Mouse (Mus musculus) erythroblast, adult 5-6 weeks (primary cell): Measurements from ENCODE around the gene Ncapd3. TPM values are rescaled to one million over a fixed set of nuclear protein-coding genes. Genes with fewer than 3 reads are reported as not detected.

Experiments
- ATAC-seq: replicated peaks from 2 replicates; pipeline ENCODE4 v1.8.0; 2016; ENCODE audit warnings: moderate number of reproducible peaks, mild to moderate bottlenecking, moderate TSS enrichment, inconsistent platforms; ENCODE audit not compliant: poor library complexity, low FRiP score, severe bottlenecking
- total RNA-seq, 2 experiments: library from RNA; stranded (forward) in 1 of 2; stranded (reverse) in 1 of 2; fragments of 150-400 nt in 1 of 2; fragments of 200-764, 138-1000 nt in 1 of 2; gene quantifications; 2 replicates each; pipeline versions ENCODE4 v1.2.3 to v1.2.4; 2015 to 2017; ENCODE audit warnings: low replicate concordance in 2 of 2

Ncapd3 gene
- total RNA-seq, 2 experiments from 2014 or later, result 35.5 to 76.9 TPM

DNA sequence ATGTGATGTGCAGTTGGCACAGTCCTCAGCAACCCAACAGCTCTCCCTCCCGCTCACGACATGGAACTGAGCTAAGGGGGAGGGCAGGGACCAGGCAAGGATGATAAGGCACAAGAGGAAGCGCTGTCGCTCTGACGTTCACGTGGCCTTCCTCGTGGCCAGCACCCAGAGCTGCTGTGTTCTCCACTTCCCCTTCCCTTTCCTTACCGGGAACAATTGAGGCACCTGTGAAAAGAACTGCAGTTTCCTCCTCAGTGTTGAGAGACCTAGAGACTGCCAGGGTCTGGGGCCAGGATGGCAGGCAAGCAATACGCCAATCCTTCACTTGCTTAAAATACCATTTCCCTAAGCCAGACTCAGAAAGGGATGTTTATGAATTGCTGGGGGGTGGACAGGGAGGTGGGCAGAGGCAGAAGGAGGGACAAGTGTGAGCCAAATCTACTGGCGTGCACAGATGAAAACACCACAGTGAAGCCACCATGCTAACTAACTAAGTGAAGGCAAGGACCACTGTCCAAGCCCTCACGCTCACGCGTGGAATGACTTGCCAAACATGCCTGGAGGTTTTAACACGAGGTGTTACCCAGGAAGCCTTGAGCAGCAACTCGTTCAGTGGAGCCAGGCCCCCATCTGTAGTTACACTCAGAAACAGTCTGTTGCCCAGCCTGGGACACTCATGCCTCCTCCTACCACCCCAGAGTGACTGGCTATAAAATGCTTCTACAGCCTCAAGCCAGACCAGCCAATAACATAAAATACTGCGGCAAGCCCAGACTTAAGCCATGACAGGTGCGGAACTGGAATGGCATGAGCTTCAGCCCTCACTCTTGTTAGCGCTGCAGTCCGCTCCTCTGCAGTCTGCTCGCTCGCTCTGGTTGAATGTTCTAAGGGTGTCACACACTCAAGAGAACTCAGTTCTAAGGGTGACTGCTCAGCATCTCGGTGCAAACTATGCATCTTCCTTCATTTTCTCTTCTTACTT lies 79.8 kb downstream of the Ncapd3 start:
- no peak for ATAC-seq

DNA sequence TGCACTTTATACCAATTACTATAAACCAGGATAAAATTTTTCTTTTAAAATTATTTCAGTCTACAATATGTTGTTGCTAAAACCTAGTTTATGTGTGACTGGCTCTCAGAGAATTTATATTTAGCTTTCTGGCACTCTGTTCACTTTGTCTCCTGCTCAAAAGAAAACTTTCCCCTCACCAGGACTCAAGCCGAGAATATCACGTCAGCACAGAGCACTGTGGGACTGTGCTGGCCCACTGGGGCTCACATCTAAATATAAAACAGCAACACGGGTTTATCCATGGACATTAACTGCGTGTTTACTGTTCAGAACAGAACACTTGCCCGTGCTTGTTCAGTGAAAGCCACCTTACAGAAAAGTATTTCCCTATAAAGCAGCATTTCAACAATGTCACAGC lies 80.7 kb downstream of the Ncapd3 start:
- no peak for ATAC-seq

GRCm38 (mm10) chr9:27111756-27112155 lies 81.8 kb downstream of the Ncapd3 start:
- no peak for ATAC-seq

DNA sequence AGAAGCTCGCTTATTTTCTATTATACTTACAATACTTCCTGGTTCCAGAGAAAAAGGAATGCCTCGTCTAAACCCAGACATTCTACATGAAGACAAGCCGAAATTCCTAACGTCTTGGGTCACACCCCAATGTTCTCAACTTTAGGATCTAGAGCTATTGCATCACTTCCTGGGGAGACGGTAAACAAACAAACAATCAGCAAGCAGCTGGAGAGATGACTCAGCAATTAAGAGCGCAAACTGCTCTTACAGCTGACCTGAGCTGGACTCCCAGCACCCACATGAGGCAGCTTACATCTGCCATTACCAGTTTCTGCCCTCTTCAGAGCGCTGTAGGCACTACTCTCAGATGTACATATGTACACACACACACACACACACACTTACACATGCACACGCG lies 91.3 kb downstream of the Ncapd3 start:
- ATAC-seq, result no peak

- no peak for ATAC-seq
These were observed 92.1 kb downstream of the Ncapd3 start for GRCm38 (mm10) chr9:27122076-27122475.

DNA sequence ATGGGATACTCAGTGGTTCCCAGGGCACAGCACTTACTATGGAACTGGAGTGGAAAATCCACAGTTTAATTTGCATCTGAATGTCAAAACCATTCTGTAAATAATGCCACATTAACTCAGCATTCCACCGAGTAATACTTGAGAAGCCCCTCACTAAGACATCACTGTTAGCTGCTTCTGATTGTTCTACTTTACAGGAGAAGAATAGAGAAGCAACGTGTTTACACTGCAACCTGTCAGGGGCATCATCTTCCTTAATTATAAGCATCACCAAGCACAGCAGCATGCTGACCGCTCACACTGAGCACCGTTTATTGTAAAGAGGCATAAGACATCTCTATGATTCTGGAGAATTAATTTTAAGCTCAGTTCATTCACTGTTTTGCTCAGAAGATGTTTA lies 93.0 kb downstream of the Ncapd3 start:
- no peak for ATAC-seq

GRCm38 (mm10) chr9:27123947-27124346 lies 94.0 kb downstream of the Ncapd3 start:
- no peak for ATAC-seq

- ATAC-seq, result no peak
These were observed 95.5 kb downstream of the Ncapd3 start for GRCm38 (mm10) chr9:27125450-27125849.

DNA sequence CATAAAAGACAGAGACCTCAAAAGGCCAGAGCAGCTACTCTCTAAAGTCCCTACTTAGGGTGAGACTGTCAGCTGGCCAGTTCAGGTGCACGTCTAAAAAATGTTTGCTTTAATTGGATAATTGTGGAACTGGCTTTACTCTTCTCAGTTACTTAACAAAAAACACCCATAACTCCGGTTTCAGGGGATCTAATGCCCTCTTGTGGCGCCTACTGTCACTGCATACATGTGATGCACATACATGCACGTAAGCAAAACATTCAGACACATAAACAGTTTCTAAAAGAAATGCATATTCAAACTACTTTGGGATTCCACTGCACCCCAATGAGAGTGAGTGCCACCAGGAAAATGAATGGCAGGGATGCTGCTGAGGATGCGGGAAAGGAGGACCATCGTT lies 96.6 kb downstream of the Ncapd3 start:
- ATAC-seq, result no peak

DNA sequence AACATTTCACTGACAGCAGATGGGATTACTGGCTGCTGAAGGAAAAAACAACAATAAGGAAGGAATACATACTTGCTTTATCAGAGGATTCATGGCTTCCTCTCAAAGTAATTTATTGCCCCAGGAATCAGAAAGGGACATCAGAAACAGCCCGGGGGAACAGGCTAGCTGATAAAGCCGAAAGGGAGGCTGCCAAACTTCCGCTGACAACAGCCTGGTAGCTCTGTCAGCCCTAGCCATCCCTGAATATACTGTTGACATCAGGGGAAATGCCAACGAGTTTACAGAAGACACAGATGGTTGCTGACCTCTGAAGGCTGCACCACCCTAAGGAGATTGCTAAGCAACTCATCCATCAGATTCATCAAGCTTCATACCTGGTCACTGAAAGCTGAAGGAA lies 98.7 kb downstream of the Ncapd3 start:
- no peak for ATAC-seq

DNA sequence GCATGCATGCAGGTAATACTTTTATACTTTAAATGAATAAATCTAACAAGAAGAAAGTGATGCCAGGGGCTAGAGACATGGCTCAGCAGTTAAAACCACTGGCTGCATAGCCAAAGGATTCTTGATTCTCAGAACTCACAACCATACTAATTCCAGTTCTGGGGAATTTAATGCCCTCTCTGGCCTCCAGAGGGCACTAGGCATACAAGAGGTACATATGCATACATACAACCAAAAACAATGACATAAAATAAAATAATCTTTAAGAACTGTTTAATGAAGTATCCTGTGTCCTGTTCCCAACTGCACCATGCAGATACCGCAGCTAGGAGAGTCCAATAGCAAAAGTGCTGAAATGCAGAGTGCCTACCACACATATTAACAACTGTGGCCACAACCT lies 104.4 kb downstream of the Ncapd3 start:
- ATAC-seq, result no peak

DNA sequence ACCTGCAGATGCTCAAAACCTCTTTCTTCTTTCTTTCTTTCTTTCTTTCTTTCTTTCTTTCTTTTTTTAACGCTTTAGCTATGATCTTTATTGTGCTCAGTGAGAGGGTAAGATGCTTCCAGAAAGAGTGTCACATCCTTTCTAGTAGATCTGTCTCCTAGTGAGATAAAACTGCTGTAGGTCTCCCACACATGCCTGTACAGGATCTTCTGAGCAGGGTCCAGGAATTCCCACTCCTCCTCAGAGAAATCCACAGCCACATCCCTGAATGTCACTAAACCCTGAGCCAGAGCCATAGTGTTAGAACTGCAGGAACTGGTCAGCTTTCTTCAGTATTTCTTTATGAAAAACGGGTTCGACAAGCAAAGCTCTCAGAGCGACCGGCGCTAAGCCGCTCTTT lies 105.4 kb downstream of the Ncapd3 start:
- ATAC-seq, result no peak

DNA sequence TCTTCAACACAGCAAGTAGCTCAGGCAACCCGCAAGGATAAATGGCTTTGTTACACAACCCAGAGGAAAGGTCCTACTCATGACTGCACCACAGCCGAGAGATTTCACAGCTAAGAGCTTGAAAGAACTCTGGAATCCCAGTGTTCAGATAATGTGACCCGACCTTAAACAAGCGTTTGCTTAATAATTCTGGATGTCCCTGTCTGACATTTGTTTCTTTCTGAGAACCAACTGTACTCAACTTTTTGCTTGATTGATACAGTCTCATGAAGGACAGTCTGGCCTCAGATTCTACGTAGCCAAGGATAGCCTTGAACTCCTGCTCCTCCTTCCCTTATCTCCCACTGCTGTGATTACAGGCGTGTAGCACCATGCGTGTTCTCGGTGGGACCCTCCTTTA lies 106.7 kb downstream of the Ncapd3 start:
- ATAC-seq, result no peak

DNA sequence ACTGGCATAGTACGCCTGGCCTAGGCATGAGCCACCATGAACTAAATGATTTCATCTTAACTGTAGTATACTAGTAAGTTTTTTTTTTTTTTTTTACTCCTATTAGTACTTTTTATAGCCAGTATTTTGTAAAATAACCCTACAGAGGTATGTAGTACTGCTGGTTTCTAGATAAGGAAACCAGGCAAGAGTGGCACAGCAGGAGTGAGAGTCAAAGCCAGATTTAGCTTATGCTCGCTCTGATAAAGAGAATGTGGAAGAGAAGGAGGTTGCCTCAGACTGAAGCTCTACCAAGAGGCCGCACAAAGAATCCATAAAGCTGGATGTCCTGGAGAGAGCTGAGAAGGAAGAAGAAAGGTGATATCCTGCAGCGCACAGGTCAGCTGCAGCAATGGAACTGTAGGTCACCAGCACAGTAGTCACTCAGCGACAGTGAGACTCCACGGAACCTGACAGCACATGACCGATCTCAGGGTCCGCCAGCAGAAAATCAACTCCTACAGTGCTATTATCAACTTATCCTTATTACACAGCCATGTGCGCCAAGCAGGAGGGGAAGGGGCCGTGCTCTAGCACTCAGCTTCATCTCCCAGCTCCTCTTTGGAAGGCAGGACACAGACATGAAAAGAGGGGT lies 110.6 kb downstream of the Ncapd3 start:
- ATAC-seq, result no peak

DNA sequence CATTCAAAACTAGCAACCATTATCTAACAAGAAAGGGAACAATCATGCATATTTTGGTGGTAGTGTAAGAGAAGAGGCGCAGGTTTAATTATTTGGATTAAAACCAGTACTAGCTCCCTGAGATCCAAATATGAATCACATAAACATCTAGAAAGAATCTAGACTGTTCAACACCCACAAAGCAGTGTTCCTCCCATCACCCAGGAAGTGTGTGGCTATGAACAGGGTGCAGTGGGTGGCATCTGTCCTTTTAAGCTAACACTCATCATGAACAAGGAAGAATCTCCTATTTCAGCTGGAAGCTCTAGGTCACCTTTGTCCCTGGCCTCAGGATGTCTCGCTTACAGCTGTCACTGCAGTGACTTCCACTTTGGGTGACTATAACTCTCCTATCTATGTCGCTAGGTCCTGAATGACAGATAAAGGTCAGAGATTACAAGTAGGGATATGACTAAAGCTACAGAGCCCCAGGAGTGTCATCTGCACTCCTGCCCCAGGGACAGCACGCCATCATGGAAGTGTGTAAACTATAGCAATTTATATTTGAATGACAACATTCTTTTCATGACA lies 114.4 kb downstream of the Ncapd3 start:
- ATAC-seq, result no peak

Other genes starting within 250 kb of the Ncapd3 start
- not detected in 2 replicates for gene Glb1l2, start 223.7 kb upstream of the Ncapd3 start, total RNA-seq (2015; ENCODE audit: low replicate concordance)
- not detected in 2 replicates for gene Glb1l2, start 223.7 kb upstream of the Ncapd3 start, total RNA-seq (2017; ENCODE audit: low replicate concordance)
- not detected in 2 replicates for gene Glb1l3, start 169.3 kb upstream of the Ncapd3 start, total RNA-seq (2015; ENCODE audit: low replicate concordance)
- not detected in 2 replicates for gene Glb1l3, start 169.3 kb upstream of the Ncapd3 start, total RNA-seq (2017; ENCODE audit: low replicate concordance)
- not detected in 2 replicates for gene Gm1110, start 107.1 kb upstream of the Ncapd3 start, total RNA-seq (2015; ENCODE audit: low replicate concordance)
- gene Gm1110, start 107.1 kb upstream of the Ncapd3 start, total RNA-seq (2017; ENCODE audit: low replicate concordance), result 0.60 TPM in 1 of 2 replicates, not detected in the other
- 1.9 and 6.0 TPM in 2 replicates for gene Acad8, start 30.6 kb upstream of the Ncapd3 start, total RNA-seq (2015; ENCODE audit: low replicate concordance)
- gene Acad8, start 30.6 kb upstream of the Ncapd3 start, total RNA-seq (2017; ENCODE audit: low replicate concordance), result 2.2 and 6.1 TPM in 2 replicates
- 16.1 and 17.5 TPM in 2 replicates for gene Thyn1, start 30.5 kb upstream of the Ncapd3 start, total RNA-seq (2015; ENCODE audit: low replicate concordance)
- gene Thyn1, start 30.5 kb upstream of the Ncapd3 start, total RNA-seq (2017; ENCODE audit: low replicate concordance), result 10.8 and 16.3 TPM in 2 replicates
- gene Vps26b, start 110 bp upstream of the Ncapd3 start, total RNA-seq (2015; ENCODE audit: low replicate concordance), result 21.3 and 21.9 TPM in 2 replicates
- 11.7 and 16.6 TPM in 2 replicates for gene Vps26b, start 110 bp upstream of the Ncapd3 start, total RNA-seq (2017; ENCODE audit: low replicate concordance)
- gene Jam3, start 125.2 kb downstream of the Ncapd3 start, total RNA-seq (2015; ENCODE audit: low replicate concordance), result not detected in 2 replicates
- 0.60 TPM in 1 of 2 replicates, not detected in the other for gene Jam3, start 125.2 kb downstream of the Ncapd3 start, total RNA-seq (2017; ENCODE audit: low replicate concordance)